Mouse (Mus musculus): ENCODE results near the gene Rgs10. TPM values are rescaled to one million over a fixed set of nuclear protein-coding genes. Genes with fewer than 3 reads are reported as not detected.

Rgs10 gene
- total RNA-seq (2021) = 14.4 and 22.4 TPM in 2 replicates
- long read RNA-seq, experiment 1, transcript Rgs10-201 (5 exons, 880 nt) = major isoform, 17 of 22 reads
- long read RNA-seq, experiment 1, partial matches to known transcripts = 5 of 22 reads
- long read RNA-seq, experiment 1, other reads (novel, unspliced or antisense) = 0 of 22 reads
- long read RNA-seq, experiment 2, transcript Rgs10-201 (5 exons, 880 nt) = major isoform, 8 of 9 reads
- long read RNA-seq, experiment 2, partial matches to known transcripts = 0 of 9 reads
- long read RNA-seq, experiment 2, other reads (novel, unspliced or antisense) = 1 of 9 reads

GRCm38 (mm10) chr7:128417930-128418779 lies at the start of gene Rgs10:
TSS of gene Rgs10 (minus strand) at chr7:128418758.
- peak; percentile 75 for DNase-seq

- no peak for DNase-seq
Measured at GRCm38 (mm10) chr7:128462406-128462805, 43.8 kb upstream of the Rgs10 start.

- peak; percentile 98 for DNase-seq
Measured at GRCm38 (mm10) chr7:128461285-128462215, 43.0 kb upstream of the Rgs10 start, which contains the start of gene Tial1. TSS of gene Tial1 (minus strand) at chr7:128461717.

- no peak for DNase-seq
Measured at GRCm38 (mm10) chr7:128460865-128461228, 42.3 kb upstream of the Rgs10 start.

- DNase-seq = peak; percentile 55
Measured at GRCm38 (mm10) chr7:128460131-128460864, 41.7 kb upstream of the Rgs10 start.

GRCm38 (mm10) chr7:128459791-128460130 lies 41.2 kb upstream of the Rgs10 start:
- DNase-seq = no peak

- DNase-seq = no peak
Measured at GRCm38 (mm10) chr7:128458011-128458410, 39.5 kb upstream of the Rgs10 start.

- DNase-seq = no peak
Measured at GRCm38 (mm10) chr7:128452731-128453130, 34.2 kb upstream of the Rgs10 start.

- DNase-seq = no peak
Measured at GRCm38 (mm10) chr7:128440584-128440983, 22.0 kb upstream of the Rgs10 start.

GRCm38 (mm10) chr7:128439251-128439650 lies 20.7 kb upstream of the Rgs10 start:
- no peak for DNase-seq

GRCm38 (mm10) chr7:128438131-128438530 lies 19.6 kb upstream of the Rgs10 start:
- DNase-seq = no peak

GRCm38 (mm10) chr7:128433213-128433612 lies 14.7 kb upstream of the Rgs10 start:
- no peak for DNase-seq

GRCm38 (mm10) chr7:128432574-128432973 lies 14.0 kb upstream of the Rgs10 start:
- no peak for DNase-seq

- DNase-seq = no peak
Measured at GRCm38 (mm10) chr7:128422491-128422890, 3.9 kb upstream of the Rgs10 start.

- no peak for DNase-seq
Measured at GRCm38 (mm10) chr7:128421701-128422100, 3.1 kb upstream of the Rgs10 start.

GRCm38 (mm10) chr7:128419690-128420089 lies 1.1 kb upstream of the Rgs10 start:
- no peak for DNase-seq

GRCm38 (mm10) chr7:128417226-128417929 lies 1.2 kb downstream of the Rgs10 start:
- DNase-seq = peak; percentile 20

- peak; percentile 37 for DNase-seq
Measured at GRCm38 (mm10) chr7:128416664-128417063, 1.9 kb downstream of the Rgs10 start.

GRCm38 (mm10) chr7:128414433-128414832 lies 4.1 kb downstream of the Rgs10 start:
- DNase-seq = no peak

GRCm38 (mm10) chr7:128412071-128412833 lies 6.3 kb downstream of the Rgs10 start:
- no peak for DNase-seq
